32 mouse cellular contexts compared by ENCODE assay signal in the genomic region with DNA sequence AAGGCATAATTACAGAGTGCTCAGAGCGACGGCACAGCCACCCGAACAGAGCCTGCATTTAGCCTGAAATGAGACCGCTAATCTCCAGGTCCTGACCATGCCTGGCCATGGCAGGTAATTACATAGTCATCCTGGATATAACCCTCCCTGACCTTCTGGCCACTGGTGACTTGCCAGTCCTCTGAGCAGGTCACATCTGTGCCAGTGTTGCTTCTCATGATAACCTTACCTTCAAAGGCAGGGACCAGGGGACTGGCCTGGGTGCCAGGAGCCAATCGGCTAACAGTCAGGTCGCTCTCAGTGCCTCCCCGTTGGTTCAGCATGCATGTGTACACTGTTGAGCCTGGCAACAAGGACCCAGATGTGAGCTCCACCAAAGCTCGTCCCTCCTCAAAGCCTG. TPM values are rescaled to one million over a fixed set of nuclear protein-coding genes. Genes with fewer than 3 reads are reported as not detected.
A peak's percentile ranks its signal among the peaks of the same experiment; 100 is the strongest.
DNase-seq lines count a peak whose midpoint lies in the region; ATAC-seq and TF ChIP-seq lines count a peak whose summit lies in the region.
"Had no signal": no experiment of that assay in that cellular context is flagged by ENCODE, and none has a peak within 500 bp of the region (broad histone marks: within the 10 kb centered on the region; RNA-seq: fewer than 3 reads in every experiment).

No protein-coding gene starts in this region.

- H3K27ac ChIP-seq in heart, embryonic 12.5 days (ENCODE audit: poor library complexity, severe bottlenecking): peak overlapping the region; percentile 74
- H3K27ac ChIP-seq in heart, postnatal 0 days (ENCODE audit: low read depth): peak overlapping the region; percentile 43
- H3K27ac ChIP-seq in liver, postnatal 0 days (ENCODE audit: low read depth): no peak overlapping the region
- no peak overlapping the region for H3K27ac ChIP-seq in liver, embryonic 11.5 days (ENCODE audit: low read depth, low read length)
- H3K27ac ChIP-seq: forebrain, embryonic 10.5 days; forebrain, embryonic 15.5 days; hindbrain, embryonic 10.5 days; hindbrain, postnatal 0 days; intestine, embryonic 15.5 days; liver, embryonic 13.5 days; midbrain, embryonic 12.5 days; neural tube, embryonic 12.5 days had no signal

- H3K27me3 ChIP-seq in heart, embryonic 12.5 days (replicated peaks): no peaks in the 10 kb centered on the region
- no peaks in the 10 kb centered on the region for H3K27me3 ChIP-seq in heart, postnatal 0 days (ENCODE audit: control insufficient read depth, insufficient read depth, low read length)
- H3K27me3 ChIP-seq in liver, postnatal 0 days (ENCODE audit: insufficient read depth, low read length): no peaks in the 10 kb centered on the region
- H3K27me3 ChIP-seq in liver, embryonic 11.5 days (replicated peaks; ENCODE audit: control insufficient read depth, insufficient read depth, low read length): no peaks in the 10 kb centered on the region
- H3K27me3 ChIP-seq: forebrain, embryonic 15.5 days; intestine, embryonic 15.5 days; liver, embryonic 13.5 days; midbrain, embryonic 12.5 days; neural tube, embryonic 12.5 days had no signal

- 78% methylated on average over 8 of the region's 8 CpGs for WGBS in heart, embryonic 12.5 days
- WGBS in heart, postnatal 0 days: 82% methylated on average over 8 of the region's 8 CpGs
- WGBS in liver, postnatal 0 days (ENCODE audit: insufficient replicate concordance): 79% methylated on average over 8 of the region's 8 CpGs
- 80% methylated on average over 8 of the region's 8 CpGs for WGBS in liver, embryonic 11.5 days

- H3K4me3 ChIP-seq in heart, embryonic 12.5 days: no peak overlapping the region
- H3K4me3 ChIP-seq in heart, postnatal 0 days (ENCODE audit: low read depth, low read length): no peak overlapping the region
- H3K4me3 ChIP-seq in liver, postnatal 0 days (ENCODE audit: low read depth, low read length): no peak overlapping the region
- no peak overlapping the region for H3K4me3 ChIP-seq in liver, embryonic 11.5 days (ENCODE audit: low read depth, low read length)
- H3K4me3 ChIP-seq: forebrain, embryonic 10.5 days; forebrain, embryonic 15.5 days; hindbrain, embryonic 10.5 days; intestine, embryonic 15.5 days; liver, embryonic 13.5 days; midbrain, embryonic 12.5 days; myocyte; neural tube, embryonic 12.5 days had no signal

- no peaks in the 10 kb centered on the region for H3K9me3 ChIP-seq in heart, embryonic 12.5 days (replicated peaks)
- H3K9me3 ChIP-seq in heart, postnatal 0 days (replicated peaks; ENCODE audit: control insufficient read depth, low read length): no peaks in the 10 kb centered on the region
- no peaks in the 10 kb centered on the region for H3K9me3 ChIP-seq in liver, postnatal 0 days (ENCODE audit: low read length)
- H3K9me3 ChIP-seq in liver, embryonic 11.5 days (ENCODE audit: control insufficient read depth, low read length): no peaks in the 10 kb centered on the region
- H3K9me3 ChIP-seq: forebrain, embryonic 10.5 days; forebrain, embryonic 15.5 days; hindbrain, embryonic 10.5 days; intestine, embryonic 15.5 days; liver, embryonic 13.5 days; megakaryocyte, embryonic 14.5 days; midbrain, embryonic 12.5 days; neural tube, embryonic 12.5 days had no signal

- TF ChIP-seq CTCF in heart, postnatal 0 days (IDR thresholded peaks at IDR 0.05; ENCODE audit: low read depth): no peak
- no peak for TF ChIP-seq CTCF in liver, postnatal 0 days (IDR thresholded peaks at IDR 0.05; ENCODE audit: low read depth)

- H3K36me3 ChIP-seq in heart, embryonic 12.5 days: no peaks in the 10 kb centered on the region
- H3K36me3 ChIP-seq in heart, postnatal 0 days (replicated peaks; ENCODE audit: control insufficient read depth, insufficient read depth, low read length): no peaks in the 10 kb centered on the region
- peaks cover 11% of the 10 kb centered on the region for H3K36me3 ChIP-seq in liver, postnatal 0 days (replicated peaks; ENCODE audit: insufficient read depth, low read length)
- H3K36me3 ChIP-seq in liver, embryonic 11.5 days (ENCODE audit: control insufficient read depth, insufficient read depth, low read length): no peaks in the 10 kb centered on the region
- H3K36me3 ChIP-seq: forebrain, embryonic 10.5 days; forebrain, embryonic 15.5 days; hindbrain, embryonic 10.5 days; intestine, embryonic 15.5 days; midbrain, embryonic 12.5 days; neural tube, embryonic 12.5 days had no signal

- no peak overlapping the region for H3K9ac ChIP-seq in heart, embryonic 12.5 days
- H3K9ac ChIP-seq in heart, postnatal 0 days (replicated peaks; ENCODE audit: low read depth, low read length): no peak overlapping the region
- H3K9ac ChIP-seq in liver, postnatal 0 days (replicated peaks): no peak overlapping the region
- no peak overlapping the region for H3K9ac ChIP-seq in liver, embryonic 11.5 days (ENCODE audit: low read depth, low read length)
- H3K9ac ChIP-seq: forebrain, embryonic 15.5 days; intestine, embryonic 15.5 days; liver, embryonic 13.5 days; midbrain, embryonic 12.5 days; neural tube, embryonic 12.5 days had no signal

- intact Hi-C loops in heart, postnatal 25 days (cut with DNase I): no loop called here
- intact Hi-C loops in heart, postnatal 10 days (cut with DNase I): no loop called here

- no peak overlapping the region for H3K4me2 ChIP-seq in heart, embryonic 12.5 days
- no peak overlapping the region for H3K4me2 ChIP-seq in heart, postnatal 0 days (ENCODE audit: low read depth, low read length)
- no peak overlapping the region for H3K4me2 ChIP-seq in liver, postnatal 0 days (ENCODE audit: low read depth, low read length)
- H3K4me2 ChIP-seq in liver, embryonic 11.5 days: no peak overlapping the region
- H3K4me2 ChIP-seq: forebrain, embryonic 15.5 days; intestine, embryonic 15.5 days; liver, embryonic 13.5 days; midbrain, embryonic 12.5 days; neural tube, embryonic 12.5 days had no signal

- no peak for ATAC-seq in heart, embryonic 12.5 days (ENCODE audit: insufficient number of reproducible peaks, low FRiP score)
- ATAC-seq in heart, postnatal 0 days (ENCODE audit: insufficient read depth, low read depth): no peak; the same call in none of the 2 replicates
- 0 out of 2 replicates have a peak, but pooled peaks have one; percentile 2 for ATAC-seq in liver, postnatal 0 days
- ATAC-seq in liver, embryonic 11.5 days (replicated peaks; ENCODE audit: low FRiP score): no peak
- ATAC-seq: activated CD4-positive, CD25-positive, alpha-beta regulatory T cell, adult 4 months; hindbrain, postnatal 0 days; intestine, embryonic 15.5 days had no signal

- DNase-seq in cerebellum, adult 9-10 months: peak; percentile 4
- no peak for DNase-seq in cerebellum, adult 9-11 months
- DNase-seq in heart, postnatal 25 days (ENCODE audit: low spot score): no peak
- DNase-seq in heart, postnatal 0 days (ENCODE audit: low spot score): no peak
- DNase-seq in heart, postnatal 10 days: no peak
- no peak for DNase-seq in liver, postnatal 0 days
- no peak for DNase-seq in liver, embryonic 11.5 days (ENCODE audit: low spot score)
- DNase-seq: adrenal gland, adult 2 months; adrenal gland, postnatal 36 days; cerebellum, postnatal 25 days; kidney, adult 2 months; kidney, postnatal 36 days; layer of hippocampus, postnatal 36 days; liver, embryonic 13.5 days; lung, adult 2 months; spleen, adult 18-20 months; thymus, adult 18-20 months; thymus, postnatal 25 days had no signal

- no peak for TF ChIP-seq EP300 in heart, postnatal 0 days (IDR thresholded peaks at IDR 0.05; ENCODE audit: low read depth)
- TF ChIP-seq EP300 in liver, postnatal 0 days (IDR thresholded peaks at IDR 0.05; ENCODE audit: low read depth): no peak

- H3K4me1 ChIP-seq in heart, embryonic 12.5 days (replicated peaks): peaks cover 48% of the 10 kb centered on the region
- H3K4me1 ChIP-seq in heart, postnatal 0 days (ENCODE audit: control insufficient read depth, insufficient read depth): peaks cover 24% of the 10 kb centered on the region
- H3K4me1 ChIP-seq in liver, postnatal 0 days (ENCODE audit: insufficient read depth): no peaks in the 10 kb centered on the region
- H3K4me1 ChIP-seq in liver, embryonic 11.5 days (replicated peaks; ENCODE audit: control insufficient read depth, insufficient read depth, low read length): no peaks in the 10 kb centered on the region
- H3K4me1 ChIP-seq: hindbrain, embryonic 10.5 days; intestine, embryonic 15.5 days; liver, embryonic 13.5 days; midbrain, embryonic 12.5 days; neural tube, embryonic 12.5 days had no signal

RNA-seq across cellular contexts. Expression of gene Sardh, which starts 29.6 kb away (rescaled TPM):
- 19.0 and 22.5 TPM in 2 replicates for polyA plus RNA-seq in heart, embryonic 12.5 days (2016; fragmentation: Nextera tagmentation; extraction: Ambion mirVana)
- 10 to 100 TPM in 1 of 2 experiments, 1 to 10 TPM in 1; 9.7 to 10.2 TPM for total RNA-seq in heart, postnatal 25 days (2021)
- total RNA-seq in heart, postnatal 0 days (2014; rRNA removed; ENCODE audit: low replicate concordance): 31.6 and 46.8 TPM in 2 replicates
- polyA plus RNA-seq in heart, postnatal 0 days (2015; fragmentation: Nextera tagmentation; extraction: Ambion mirVana): 18.1 and 20.7 TPM in 2 replicates
- 10 to 100 TPM; 18.4 to 19.3 TPM for total RNA-seq in heart, postnatal 10 days (2021)
- 145 and 152 TPM in 2 replicates for polyA plus RNA-seq in liver, postnatal 0 days (2015; fragmentation: Nextera tagmentation; extraction: Ambion mirVana)
- polyA plus RNA-seq in liver, embryonic 11.5 days (2014; fragmentation: Nextera tagmentation; extraction: Ambion mirVana): 38.0 and 40.6 TPM in 2 replicates
- total RNA-seq: CH12.LX had no signal

RNA-seq across cellular contexts. Expression of gene Dbh, which starts 53.5 kb away (rescaled TPM):
- 0.15 and 0.28 TPM in 2 replicates for polyA plus RNA-seq in heart, embryonic 12.5 days (2016; fragmentation: Nextera tagmentation; extraction: Ambion mirVana)
- total RNA-seq in heart, postnatal 25 days (2021): 1 to 10 TPM; 2.1 to 2.7 TPM
- not detected in 2 replicates for total RNA-seq in heart, postnatal 0 days (2014; rRNA removed; ENCODE audit: low replicate concordance)
- 1.7 TPM in 2 replicates for polyA plus RNA-seq in heart, postnatal 0 days (2015; fragmentation: Nextera tagmentation; extraction: Ambion mirVana)
- total RNA-seq in heart, postnatal 10 days (2021): 1 to 10 TPM; 2.3 to 2.5 TPM
- not detected in 2 replicates for polyA plus RNA-seq in liver, postnatal 0 days (2015; fragmentation: Nextera tagmentation; extraction: Ambion mirVana)
- polyA plus RNA-seq in liver, embryonic 11.5 days (2014; fragmentation: Nextera tagmentation; extraction: Ambion mirVana): 0.49 and 0.96 TPM in 2 replicates
- total RNA-seq: CH12.LX; ES-E14; gastrocnemius, adult 8-10 months had no signal
- polyA plus RNA-seq: activated CD4-positive, CD25-positive, alpha-beta regulatory T cell, adult 4 months; forebrain, embryonic 10.5 days; forebrain, embryonic 15.5 days had no signal

Comparison
In these comparisons a context has a peak if more than half of its experiments do, and no peak if none do; other contexts are left out.
1. H3K27ac ChIP-seq: peak in heart, embryonic 12.5 days (single experiment) and heart, postnatal 0 days (single experiment); none in liver, postnatal 0 days (single experiment) and liver, embryonic 11.5 days (single experiment).